Mouse (Mus musculus) v-Abl transformed pro-B cells (cell line): ENCODE measurements at regions not wholly inside any gene's neighbourhood (a gene's known extent, or its start where the extent isn't known, plus 50 kb on each side); places are given as distances from the start of the nearest gene placed in this dataset.

ENCODE experiments used
- in situ Hi-C, 2 experiments: fragments of 400-800 bp; cut with MboI; formaldehyde crosslinking; loops; one replicate each; pipeline ENCODE4 v1.15.1; 2025; ENCODE audit not compliant: unreplicated experiment in 2 of 2

DNA sequence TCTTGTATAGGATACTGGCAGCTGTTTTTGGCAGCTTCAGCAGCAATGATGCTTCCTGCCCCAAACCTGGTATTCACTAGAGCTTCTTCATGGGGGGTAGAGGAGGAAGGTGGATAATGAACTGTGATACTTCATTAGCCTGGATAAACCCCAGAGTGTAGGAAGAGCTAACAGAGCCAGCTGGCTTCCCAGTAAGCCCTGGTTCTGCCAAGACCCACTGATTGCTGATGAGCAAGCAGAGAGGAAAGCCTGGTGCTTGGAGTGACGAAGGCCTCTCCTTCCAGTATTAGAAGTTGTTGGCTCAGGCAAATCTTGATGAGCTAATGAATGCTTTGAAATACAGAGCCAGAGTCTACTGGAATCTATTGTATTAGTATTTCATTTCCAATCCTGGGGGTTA, 370.8 kb upstream of the Pkn2 start:
- in situ Hi-C loops = no loop called here

DNA sequence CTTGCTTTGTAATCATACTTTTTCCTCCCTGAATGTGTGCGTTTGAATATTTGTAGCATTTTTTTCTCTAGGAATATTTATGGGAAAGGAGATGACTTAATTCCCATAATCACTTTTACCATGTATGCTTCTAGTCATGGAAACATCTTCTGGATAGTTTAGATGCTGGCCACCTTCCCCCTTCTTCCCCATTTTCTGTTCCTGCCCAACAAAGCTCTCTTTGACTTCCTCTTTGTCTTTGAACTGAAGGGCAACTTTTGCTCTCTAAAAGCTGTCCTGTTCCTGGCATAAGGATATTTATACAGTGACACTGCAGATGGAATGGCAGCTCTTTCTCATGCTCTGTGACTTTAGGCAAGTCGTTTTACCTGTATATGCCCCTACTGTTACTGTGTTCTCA, 370.2 kb upstream of the Pkn2 start:
- in situ Hi-C loops = no loop called here

DNA sequence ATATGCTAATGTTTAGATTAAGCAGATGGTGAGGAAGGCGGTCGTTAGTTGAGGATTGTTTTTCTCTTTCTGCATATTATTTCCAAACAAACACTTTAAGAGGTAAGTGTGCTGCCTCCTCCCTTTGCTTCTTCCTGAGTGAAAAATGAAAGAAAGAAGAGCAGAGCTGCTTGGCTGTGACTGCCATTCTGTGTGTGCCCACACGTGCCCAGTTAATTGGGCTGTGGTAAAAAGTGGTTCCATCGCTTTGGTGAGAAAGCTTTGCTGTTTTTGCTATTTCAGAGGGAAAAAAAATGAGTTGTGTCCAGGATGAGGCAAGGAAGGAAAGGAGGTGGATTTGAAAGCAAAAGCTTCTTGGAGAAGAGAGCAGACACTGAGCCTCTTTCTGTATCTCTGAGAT, 360.9 kb upstream of the Pkn2 start:
- in situ Hi-C loops = no loop called here

DNA sequence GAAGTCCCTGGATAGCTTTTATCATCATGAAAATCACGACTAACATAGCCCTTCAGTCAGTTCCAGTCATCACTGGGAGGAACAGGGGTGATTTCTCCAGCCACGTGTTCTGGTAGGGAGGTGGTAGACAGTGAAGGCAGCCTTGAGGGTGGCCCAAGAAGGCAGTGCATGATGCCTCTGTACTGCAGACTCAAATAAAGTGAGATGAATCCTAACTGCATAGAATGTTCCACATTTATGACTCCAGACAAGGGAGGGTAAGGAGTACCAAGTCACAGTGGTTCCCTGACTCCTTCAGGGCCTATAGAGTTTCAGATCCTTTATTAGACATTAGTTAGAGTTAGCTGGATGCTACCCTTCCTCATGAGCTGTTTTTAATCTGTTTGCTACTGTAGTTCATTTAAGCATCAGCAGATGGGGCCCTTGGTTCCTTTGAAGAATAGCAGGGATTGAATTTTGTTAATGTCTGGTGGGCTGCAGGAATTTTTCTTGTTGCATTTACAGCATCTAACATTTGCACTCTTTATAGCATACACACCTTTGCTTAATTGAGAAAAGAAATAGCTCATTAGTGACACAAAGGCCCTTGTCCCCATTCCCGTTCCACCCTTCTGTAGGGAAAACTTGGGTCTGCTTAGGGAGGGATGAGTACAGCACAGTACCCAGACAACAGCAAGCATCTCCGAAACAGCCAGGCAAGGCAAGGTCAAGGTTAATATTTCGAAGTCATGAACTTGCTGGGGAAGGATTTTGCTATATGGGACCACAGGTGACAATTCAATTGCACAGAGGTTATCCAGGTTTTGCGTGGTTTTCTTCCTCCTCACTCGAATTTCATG, 359.0 kb upstream of the Pkn2 start:
- in situ Hi-C loops = no loop called here

DNA sequence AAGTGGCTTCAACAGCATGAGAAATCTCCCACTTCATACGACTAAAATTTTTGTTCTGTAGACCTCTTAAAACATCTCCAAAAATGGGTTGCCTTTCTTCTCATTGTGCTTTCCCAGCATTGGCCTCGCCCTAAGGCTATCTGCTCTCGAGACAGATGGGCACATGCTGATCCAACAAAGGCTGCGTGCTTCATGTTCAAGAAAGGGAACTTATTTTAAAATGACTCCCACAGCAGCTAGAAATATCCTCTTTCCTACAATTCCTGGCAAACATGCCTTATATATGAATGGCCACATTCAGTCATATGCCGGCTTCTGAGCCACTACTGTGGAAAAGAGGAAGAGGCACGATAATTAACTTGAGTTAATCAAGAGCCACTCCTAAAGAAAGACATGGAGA, 356.7 kb upstream of the Pkn2 start:
- in situ Hi-C loops = no loop called here

DNA sequence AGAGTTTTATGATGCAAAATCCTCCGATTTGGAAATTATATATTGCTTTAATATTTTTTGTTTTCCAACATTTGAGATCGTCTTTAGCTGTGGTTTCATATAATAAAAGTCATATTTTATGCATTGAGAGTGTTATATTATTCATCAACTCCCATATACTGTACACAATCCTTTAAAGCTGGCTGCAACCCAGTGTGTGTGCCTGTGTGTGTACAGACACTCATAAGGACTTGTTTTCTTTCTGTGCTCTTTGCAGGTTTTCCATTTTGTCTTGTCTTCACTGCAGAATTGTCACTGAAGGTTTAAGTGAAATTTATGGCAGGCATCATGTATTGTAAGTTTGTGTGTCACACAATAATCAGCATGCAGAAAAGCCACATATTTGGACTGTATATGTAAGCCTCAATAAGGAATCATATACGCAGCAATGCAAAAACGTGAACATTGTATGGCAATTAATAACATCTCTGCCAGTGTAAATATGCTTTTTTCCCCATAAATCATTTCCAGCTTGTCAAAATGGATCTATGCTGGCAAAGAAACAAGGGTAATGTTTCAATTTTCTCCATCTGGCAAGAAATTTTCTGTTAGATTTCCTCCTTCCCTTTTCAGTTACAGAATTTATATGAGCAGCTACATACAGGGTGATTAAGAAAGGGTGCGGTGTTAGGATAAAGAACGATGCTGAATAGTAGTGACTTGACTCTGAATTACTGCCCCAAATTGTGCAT, 342.4 kb upstream of the Pkn2 start:
- in situ Hi-C loops = no loop called here

DNA sequence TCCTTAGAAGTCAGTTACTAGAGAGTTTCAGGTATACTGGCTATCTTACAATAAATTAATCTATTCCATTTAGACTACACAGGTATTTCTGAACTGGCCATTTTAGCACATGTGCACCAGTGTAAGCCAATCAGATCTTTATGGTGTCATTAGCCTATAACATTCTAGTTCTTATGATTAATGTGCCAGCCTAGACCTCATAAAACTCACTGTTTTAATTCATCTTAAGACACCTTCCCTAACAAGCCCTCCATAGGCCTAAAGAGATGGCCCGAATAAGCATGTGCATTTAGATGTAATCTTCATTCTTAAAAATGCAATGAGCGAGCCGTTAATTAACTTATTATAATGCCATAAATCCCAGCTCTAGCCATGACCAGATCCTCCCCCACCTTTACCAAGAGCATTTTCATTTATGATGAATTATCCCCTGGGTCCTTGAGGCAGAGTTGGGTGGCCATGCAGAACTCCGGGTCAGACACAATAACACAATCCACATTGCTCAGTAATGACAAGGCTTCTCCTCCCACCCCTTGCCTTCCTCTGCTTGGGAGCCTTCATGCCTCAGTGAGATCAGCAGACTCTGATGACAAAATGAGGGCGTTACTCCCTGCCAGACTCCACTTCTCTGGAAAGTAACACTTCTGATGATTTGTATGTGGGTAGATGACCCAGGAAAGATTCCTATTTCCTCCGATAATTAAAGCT, 311.6 kb upstream of the Pkn2 start:
- in situ Hi-C loops = no loop called here

DNA sequence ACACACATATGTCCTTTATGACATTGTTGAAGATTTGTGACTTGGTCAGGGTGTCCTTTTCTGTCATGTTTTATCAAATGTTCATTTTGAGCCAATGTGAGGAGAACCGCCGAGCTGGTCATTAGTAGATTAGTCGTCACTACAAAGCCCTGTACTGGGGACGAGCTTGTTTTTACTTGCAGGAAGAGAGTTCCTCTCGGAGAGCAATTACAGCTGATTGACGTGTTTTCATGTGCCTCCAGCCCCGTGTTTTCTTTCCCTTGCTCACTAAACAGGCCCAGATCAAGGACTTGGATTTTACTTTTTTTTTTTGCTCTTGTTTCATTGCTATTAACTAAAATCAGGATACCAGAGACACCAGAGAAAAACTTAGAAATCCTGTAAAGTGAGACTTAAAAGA, 307.1 kb upstream of the Pkn2 start:
- in situ Hi-C loops = no loop called here

DNA sequence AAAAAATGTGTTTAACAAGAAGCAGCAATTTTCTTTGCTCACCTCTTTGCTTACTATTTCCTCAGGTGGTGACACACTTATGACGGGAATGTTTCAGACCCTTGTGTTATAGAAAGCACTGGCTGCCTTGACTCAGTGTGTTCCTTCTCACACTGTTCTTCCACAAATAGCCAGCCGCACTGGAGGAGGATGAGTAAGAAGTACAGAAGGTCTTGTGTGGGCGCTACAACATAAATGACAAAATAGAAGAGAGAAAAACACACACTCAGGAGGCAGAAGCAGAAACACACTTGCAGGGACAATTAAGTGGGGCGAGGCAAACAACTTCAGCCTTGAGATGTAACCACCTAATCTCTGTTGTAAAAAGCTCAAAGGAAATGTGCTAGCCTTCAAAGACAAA, 292.2 kb upstream of the Pkn2 start:
- in situ Hi-C loops = no loop called here

DNA sequence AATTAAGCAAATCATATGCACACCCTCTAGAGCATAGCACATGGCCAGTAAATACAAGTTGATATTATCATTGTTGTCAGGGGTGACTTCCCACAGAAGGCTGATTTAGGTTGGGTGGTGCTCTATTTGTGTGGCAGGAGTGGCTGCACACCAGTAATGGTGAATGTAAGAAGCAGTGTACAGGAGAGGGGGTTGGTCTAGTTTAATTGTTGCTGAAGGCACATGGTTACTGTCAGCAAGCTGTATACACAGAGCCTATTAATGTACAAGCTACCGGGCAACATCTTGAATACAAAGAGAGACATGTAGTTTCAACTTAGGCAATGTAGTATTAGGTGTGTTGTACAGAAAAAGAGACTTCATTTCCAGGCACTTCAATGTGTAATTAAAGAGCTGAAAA, 280.6 kb upstream of the Pkn2 start:
- in situ Hi-C loops = no loop called here

DNA sequence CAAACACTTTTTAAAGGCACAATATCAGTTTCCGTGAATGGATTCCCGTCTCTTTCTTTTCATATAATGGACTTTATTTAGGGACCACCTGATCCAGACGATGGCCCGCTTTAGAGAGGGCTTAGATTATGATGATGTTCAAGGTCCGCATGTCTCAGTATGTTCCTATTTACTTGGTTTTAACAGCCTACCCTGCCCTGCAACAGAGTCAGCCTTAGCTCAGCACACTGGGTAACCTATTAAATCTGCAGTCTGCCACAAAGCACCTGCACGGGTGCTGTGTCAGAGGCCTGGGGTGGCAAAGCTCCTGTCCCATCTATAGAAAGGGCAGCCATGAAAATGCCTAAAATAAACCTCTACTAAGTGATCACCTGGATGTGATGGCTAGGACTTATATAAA, 280.2 kb upstream of the Pkn2 start:
- in situ Hi-C loops = no loop called here

DNA sequence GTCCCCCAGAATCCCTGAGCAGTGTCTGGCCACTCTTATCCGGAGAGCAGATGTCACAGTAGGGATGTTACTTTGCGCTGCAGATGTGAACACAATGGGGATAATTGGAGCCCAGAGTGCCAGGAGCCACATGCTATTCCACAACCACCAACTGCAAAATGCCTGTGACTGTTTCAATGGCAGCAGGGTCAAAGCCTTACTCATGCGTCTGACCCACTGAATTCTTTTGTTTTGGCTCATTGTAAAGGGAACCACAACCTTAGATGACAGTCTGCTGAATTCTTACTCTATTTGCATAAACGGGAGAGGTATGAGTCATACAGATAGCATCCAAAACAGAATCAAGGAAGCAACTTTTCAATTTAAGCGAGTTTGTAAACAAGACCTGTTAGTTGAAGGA, 276.8 kb upstream of the Pkn2 start:
- in situ Hi-C loops = no loop called here

DNA sequence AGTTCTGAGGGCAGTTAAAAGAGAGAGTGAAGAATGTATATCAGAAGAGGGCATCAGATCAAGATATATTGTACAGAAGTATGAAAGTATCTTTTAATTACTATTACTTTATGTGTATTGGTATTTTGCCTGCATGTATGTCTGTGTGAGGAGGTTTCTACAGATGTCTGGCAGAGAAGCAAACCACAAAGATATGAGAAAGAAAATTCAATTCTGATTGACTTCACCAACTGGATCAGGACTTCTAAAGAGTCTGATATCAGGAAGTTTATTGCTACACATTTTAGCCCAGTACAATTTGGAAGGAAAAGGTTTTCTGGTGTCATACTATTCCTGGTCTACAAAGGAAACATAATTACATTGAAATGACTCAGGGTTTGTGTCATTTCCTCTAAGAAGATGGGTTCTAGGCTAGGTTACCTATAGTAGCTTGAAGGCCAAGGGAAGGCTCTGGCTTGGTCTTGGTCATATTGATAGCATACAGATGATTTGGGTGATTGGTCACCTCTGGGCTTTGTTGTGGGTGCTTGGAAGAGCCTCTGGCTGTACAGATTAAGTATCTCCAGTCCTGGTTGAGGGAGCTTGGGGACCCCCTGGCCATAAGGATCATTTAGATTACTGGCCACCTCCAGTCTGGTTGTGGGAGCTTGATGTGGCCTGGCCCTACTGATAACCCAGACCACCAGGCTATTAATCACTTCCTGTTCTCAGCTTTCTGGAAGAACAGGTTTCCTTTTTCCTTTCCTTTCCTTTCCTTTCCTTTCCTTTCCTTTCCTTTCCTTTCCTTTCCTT, 275.1 kb upstream of the Pkn2 start:
- in situ Hi-C loops = no loop called here

DNA sequence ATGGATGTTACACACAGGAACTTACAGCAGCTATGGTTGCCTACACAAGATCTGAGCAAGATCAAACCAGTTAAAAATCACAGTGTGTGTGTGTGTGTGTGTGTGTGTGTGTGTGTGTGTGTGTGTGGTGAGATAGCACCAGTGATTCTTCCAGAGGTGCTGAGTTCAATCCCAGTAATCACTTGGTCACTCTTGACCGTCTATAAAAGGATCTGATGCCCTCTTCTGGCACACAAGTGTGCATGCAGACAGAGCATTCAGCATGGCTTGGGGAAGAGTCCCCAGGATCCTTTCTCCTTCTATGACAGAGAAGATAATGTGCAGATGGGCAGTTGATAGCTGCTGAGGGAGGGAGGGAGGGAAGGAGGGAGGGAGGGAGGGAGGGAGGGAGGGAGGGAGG, 274.4 kb upstream of the Pkn2 start:
- in situ Hi-C loops = no loop called here

DNA sequence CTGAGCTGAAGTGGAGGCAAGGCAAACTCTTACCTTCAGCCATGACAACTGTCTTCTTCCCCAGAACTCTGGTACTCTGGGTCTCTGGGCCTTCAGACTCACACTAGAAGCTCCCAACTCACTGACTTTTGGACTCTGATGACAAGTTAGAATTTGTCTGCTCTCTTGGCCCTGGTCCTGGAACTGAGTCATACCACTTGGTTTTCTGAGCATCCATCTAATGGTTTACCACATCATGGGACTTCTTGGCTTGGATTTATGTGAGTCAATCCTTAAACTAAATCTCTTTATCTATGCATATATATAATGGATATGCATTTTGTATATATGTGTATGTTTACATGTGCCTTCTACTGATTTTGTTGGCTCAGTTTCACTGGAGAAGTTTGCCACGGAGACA, 273.8 kb upstream of the Pkn2 start:
- in situ Hi-C loops = no loop called here

DNA sequence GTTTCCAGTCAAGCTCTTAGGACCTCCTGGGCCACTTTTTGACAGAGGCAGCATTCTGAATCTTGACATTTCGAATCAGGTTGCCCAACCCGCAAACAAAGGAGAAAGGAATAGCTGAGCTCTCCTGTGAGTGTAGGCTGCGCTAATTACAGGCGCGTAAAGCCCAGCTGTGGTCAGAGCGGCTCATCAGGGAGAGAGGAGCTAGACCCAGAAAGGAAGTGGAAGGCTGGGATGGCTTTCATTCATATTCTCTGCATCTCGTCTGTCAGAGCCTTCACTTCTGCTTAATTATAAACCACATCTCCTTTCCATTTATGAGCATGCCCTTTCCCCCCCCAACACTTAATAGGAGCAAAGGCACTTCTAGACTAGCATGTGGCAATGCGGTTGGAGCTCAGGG, 265.7 kb upstream of the Pkn2 start:
- in situ Hi-C loops = no loop called here

DNA sequence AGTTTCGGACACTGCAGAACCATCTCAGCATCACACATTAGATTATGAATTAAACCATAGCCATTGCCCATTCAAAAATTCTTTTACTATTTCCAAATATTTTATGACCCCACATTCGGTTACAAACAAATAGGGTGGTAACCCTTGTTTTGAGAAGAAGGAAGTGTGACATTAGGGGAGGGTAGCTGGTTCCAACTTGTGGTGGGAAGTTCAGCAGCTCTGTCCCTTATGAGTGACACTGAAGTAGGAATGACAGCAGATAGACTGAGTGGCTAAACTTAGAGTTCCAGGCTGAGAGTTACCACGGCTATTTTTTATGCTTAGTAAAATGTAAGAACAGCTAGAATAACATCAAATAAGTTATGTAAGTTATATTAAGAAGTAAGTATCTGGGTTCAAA, 257.1 kb upstream of the Pkn2 start:
- in situ Hi-C loops = no loop called here

DNA sequence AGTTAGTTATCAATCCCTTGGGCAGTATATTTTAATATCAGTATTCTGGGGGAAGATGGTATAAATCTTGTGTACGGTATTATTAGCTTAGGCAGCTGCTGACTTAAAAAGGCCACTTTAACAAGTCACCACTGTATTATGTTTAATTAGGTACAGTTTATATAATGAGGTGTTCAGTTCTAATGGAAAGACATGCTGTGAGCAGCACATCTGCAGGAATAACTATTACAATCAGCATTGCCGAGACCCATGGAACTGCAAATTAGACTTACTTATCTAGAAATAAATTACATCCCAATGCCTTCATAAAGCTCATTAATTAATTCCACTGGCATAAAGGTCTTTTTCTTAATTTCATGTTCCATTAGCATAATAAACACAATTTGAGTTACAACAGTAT, 252.7 kb upstream of the Pkn2 start:
- in situ Hi-C loops = no loop called here

DNA sequence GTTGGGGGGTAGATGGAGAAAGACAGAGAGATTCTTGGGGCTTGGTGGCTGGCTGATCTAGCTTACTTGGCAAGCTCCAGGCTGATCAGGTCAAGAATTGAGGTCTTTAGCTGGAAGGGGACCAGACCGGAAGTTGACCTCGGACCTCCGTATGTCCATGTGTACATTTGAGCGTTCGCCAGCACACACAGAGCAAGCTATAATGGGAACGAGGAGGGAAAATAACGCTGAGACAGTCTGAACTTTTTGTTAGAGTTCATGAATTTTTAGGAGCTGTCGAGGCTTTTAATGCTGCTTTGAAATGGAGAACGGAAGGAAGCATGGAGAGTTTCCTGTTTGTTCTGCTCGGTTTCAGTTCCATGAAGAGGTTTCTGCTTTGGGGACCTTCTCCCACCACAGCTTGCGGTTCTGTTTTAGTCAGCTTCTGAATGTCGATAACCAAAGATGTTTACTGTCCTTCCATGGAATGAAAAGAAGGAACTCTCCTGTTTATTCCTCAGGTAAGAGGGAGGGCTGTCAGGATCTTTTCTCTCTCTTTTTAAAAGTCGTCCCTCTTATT, 226.0 kb upstream of the Pkn2 start:
- in situ Hi-C loops = no loop called here

DNA sequence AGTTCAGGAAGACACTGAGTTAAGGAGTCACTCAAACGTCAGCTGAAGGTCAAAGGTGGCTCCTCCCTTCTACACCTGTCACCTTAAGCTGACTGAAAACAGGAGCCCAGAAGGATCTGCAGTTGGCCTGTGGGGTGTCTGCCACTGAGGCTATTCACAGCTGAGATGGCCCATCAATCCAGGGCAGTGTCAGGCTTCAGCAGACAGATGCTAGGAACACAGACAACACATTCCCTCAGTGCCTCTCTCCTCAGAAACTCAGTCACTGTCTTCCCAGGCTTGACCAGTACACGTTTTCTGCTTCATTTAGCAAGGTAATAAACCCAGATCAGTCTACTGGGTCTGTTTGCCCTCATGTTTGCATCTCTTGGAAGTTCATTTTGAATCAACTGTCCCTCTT, 222.9 kb upstream of the Pkn2 start:
- in situ Hi-C loops = no loop called here

DNA sequence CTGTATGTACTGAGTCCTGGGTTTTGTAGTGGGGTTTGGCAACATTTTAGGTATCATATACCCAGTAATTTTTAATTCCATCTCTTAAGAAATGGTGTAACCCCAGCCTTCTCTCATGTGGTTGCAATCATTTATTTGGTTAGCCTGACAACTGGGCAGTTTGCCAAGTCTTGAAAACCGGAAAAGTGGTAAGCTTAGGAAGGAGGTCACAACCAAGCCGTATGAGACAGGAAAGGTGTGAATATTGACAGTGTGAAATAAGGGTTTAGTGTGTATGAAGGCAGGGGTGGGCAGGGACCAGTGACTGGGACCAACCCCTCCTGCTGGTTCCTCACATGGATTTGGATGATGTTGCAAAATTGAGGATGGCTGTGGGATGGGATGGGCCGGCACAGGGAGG, 221.5 kb upstream of the Pkn2 start:
- in situ Hi-C loops = no loop called here
